Comparison of ENCODE assay signal across 8 mouse cellular contexts in the genomic region with DNA sequence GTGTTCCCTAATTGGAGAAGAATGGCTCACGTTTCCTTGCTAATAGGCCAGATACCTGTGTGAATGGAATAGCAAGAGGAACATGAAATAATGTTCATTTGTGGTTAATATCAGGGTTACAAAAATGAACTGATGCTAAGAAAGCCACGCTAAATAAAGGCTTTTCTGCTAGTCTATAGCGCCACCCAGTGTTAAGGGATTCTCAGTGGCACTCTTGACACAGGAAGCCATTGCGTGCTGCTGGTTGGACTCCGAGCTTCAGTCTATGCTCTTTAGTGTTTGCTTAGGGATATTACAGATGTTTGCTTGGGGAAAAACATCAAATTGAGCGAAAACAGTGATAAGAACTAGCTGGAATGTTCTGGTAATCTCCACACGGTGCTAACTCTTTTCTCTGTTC.
DNase-seq lines count a peak whose midpoint lies in the region; ATAC-seq and TF ChIP-seq lines count a peak whose summit lies in the region.

No protein-coding gene starts in this region.

- no peak for TF ChIP-seq POLR2A in lung, adult 2 months (IDR thresholded peaks at IDR 0.05; ENCODE audit: borderline replicate concordance, extremely low read depth, low read depth, low read length)
- no peak for TF ChIP-seq POLR2A in limb, embryonic 14.5 days (IDR thresholded peaks at IDR 0.05; ENCODE audit: borderline replicate concordance, extremely low read depth, insufficient read depth, insufficient read length)

- no peaks in the 10 kb centered on the region for H3K27me3 ChIP-seq in kidney, embryonic 16.5 days (ENCODE audit: insufficient read depth, low read length)
- no peaks in the 10 kb centered on the region for H3K27me3 ChIP-seq in limb, embryonic 14.5 days (ENCODE audit: control insufficient read depth, insufficient read depth, low read length)

- 7% methylated on average over 7 of the region's 7 CpGs for WGBS in lung, adult 2 months
- 7% methylated on average over 7 of the region's 7 CpGs for WGBS in kidney, embryonic 16.5 days
- 5% methylated on average over 7 of the region's 7 CpGs for WGBS in limb, embryonic 14.5 days

- H3K4me3 ChIP-seq in lung, adult 2 months (replicated peaks; ENCODE audit: extremely low read depth, low read depth, low read length) = no peak overlapping the region
- H3K4me3 ChIP-seq in kidney, embryonic 16.5 days (ENCODE audit: low read length) = no peak overlapping the region
- no peak overlapping the region for H3K4me3 ChIP-seq in limb, embryonic 14.5 days (replicated peaks; ENCODE audit: low read length)

- H3K36me3 ChIP-seq in kidney, embryonic 16.5 days (ENCODE audit: insufficient read depth, low read length) = no peaks in the 10 kb centered on the region
- H3K36me3 ChIP-seq in limb, embryonic 14.5 days (ENCODE audit: control insufficient read depth, insufficient read depth, low read length) = no peaks in the 10 kb centered on the region

- H3K4me1 ChIP-seq in lung, adult 2 months (ENCODE audit: control insufficient read depth, insufficient read depth, low read length) = no peaks in the 10 kb centered on the region
- no peaks in the 10 kb centered on the region for H3K4me1 ChIP-seq in kidney, embryonic 16.5 days (ENCODE audit: insufficient read depth, low read length)
- no peaks in the 10 kb centered on the region for H3K4me1 ChIP-seq in limb, embryonic 14.5 days (ENCODE audit: control insufficient read depth, insufficient read depth, low read length)

- H3K27ac ChIP-seq in kidney, embryonic 16.5 days (ENCODE audit: low read length) = no peak overlapping the region
- no peak overlapping the region for H3K27ac ChIP-seq in limb, embryonic 14.5 days (replicated peaks; ENCODE audit: low read depth, low read length)

- no peak for DNase-seq in lung, adult 2 months
- DNase-seq in lung, postnatal 25 days (ENCODE audit: low spot score) = no peak
- peak; percentile 85 to 91 for DNase-seq in cerebellum, postnatal 10 days
- DNase-seq in frontal cortex, postnatal 25 days (ENCODE audit: low spot score in 2 of 2) = peak; percentile 21 to 42
- DNase-seq in limb, embryonic 14.5 days (ENCODE audit: low spot score) = peak; percentile 93
- peak; percentile 75 to 85 for DNase-seq in right cerebral cortex, adult 2 months (ENCODE audit: low spot score in 2 of 2)
- no peak for DNase-seq in thymus, postnatal 4 days

- TF ChIP-seq CTCF in lung, adult 2 months (IDR thresholded peaks at IDR 0.05; ENCODE audit: insufficient read depth, low read length) = 0 out of 2 replicates have a peak, but pooled peaks have one; percentile 27

- H3K4me2 ChIP-seq in kidney, embryonic 16.5 days (replicated peaks; ENCODE audit: low read depth, low read length) = no peak overlapping the region
- H3K4me2 ChIP-seq in limb, embryonic 14.5 days (replicated peaks; ENCODE audit: low read depth, low read length, severe bottlenecking) = no peak overlapping the region

- H3K9ac ChIP-seq in kidney, embryonic 16.5 days (replicated peaks; ENCODE audit: low read length) = no peak overlapping the region
- H3K9ac ChIP-seq in limb, embryonic 14.5 days (ENCODE audit: low read depth, low read length, severe bottlenecking) = no peak overlapping the region

- peak; percentile 67; the same call in 1 of the 2 replicates for ATAC-seq in kidney, embryonic 16.5 days (ENCODE audit: low FRiP score, low TSS enrichment)
- ATAC-seq in limb, embryonic 14.5 days (ENCODE audit: low FRiP score, low read depth) = peak; percentile 50; the same call in 1 of the 2 replicates

- no peaks in the 10 kb centered on the region for H3K9me3 ChIP-seq in kidney, embryonic 16.5 days (ENCODE audit: low read length)
- H3K9me3 ChIP-seq in limb, embryonic 14.5 days (ENCODE audit: control insufficient read depth, low read length) = no peaks in the 10 kb centered on the region

Comparison
In these comparisons a context has a peak if more than half of its experiments do, and no peak if none do; other contexts are left out.
1. DNase-seq: peak in cerebellum, postnatal 10 days (2 of 2), frontal cortex, postnatal 25 days (2 of 2), limb, embryonic 14.5 days (single experiment) and right cerebral cortex, adult 2 months (2 of 2); none in lung, adult 2 months (single experiment), lung, postnatal 25 days (single experiment) and thymus, postnatal 4 days (single experiment).